Mouse (Mus musculus): ENCODE data around the gene Myadml2. TPM values are rescaled to one million over a fixed set of nuclear protein-coding genes. Genes with fewer than 3 reads are reported as not detected.
A peak's percentile ranks its signal among the peaks of the same experiment; 100 is the strongest.
"Not testable (repeated sequence)": the region's sequence is repeated elsewhere in the genome, so short reads cannot be mapped to it uniquely, and the experiment has no call there.

Gene Myadml2
- polyA plus RNA-seq, 1 experiment from 2014 or later, result 15.4 TPM

GRCm38 (mm10) chr11:120682683-120683082 is 34.7 kb upstream of the Myadml2 start:
- WGBS, result 91% methylated on average over 5 of the region's 5 CpGs
- peaks cover 35% of the 10 kb centered on the region for H3K36me3 ChIP-seq

GRCm38 (mm10) chr11:120679909-120680308 is 32.0 kb upstream of the Myadml2 start:
- no peaks in the 10 kb centered on the region for H3K9me3 ChIP-seq (replicated peaks)
- H3K4me3 ChIP-seq, result no peak overlapping the region
- ATAC-seq (replicated peaks; ENCODE audit: insufficient number of reproducible peaks, insufficient read depth, low FRiP score, low read depth), result no peak
- 72% methylated on average over 3 of the region's 3 CpGs for WGBS
- 0 out of 2 replicates have a peak, but pooled peaks cover 3% of the 10 kb centered on the region for H3K4me1 ChIP-seq (replicated peaks)
- H3K9ac ChIP-seq, result no peak overlapping the region
- no peaks in the 10 kb centered on the region for H3K27me3 ChIP-seq
- H3K27ac ChIP-seq, result no peak overlapping the region
- no peak overlapping the region for H3K4me2 ChIP-seq
- H3K36me3 ChIP-seq, result peaks cover 37% of the 10 kb centered on the region

More at GRCm38 (mm10) chr11:120682683-120683082, 34.7 kb upstream of the Myadml2 start:
- no peak for ATAC-seq (replicated peaks; ENCODE audit: insufficient number of reproducible peaks, insufficient read depth, low FRiP score, low read depth)
- Histone ChIP-seq H3K9ac (no peak overlapping the region), H3K27me3 (no peaks in the 10 kb centered on the region), H3K4me1 (replicated peaks) (no peaks in the 10 kb centered on the region), H3K4me3 (no peak overlapping the region), H3K9me3 (replicated peaks) (no peaks in the 10 kb centered on the region), H3K4me2 (no peak overlapping the region), H3K27ac (no peak overlapping the region)

DNA sequence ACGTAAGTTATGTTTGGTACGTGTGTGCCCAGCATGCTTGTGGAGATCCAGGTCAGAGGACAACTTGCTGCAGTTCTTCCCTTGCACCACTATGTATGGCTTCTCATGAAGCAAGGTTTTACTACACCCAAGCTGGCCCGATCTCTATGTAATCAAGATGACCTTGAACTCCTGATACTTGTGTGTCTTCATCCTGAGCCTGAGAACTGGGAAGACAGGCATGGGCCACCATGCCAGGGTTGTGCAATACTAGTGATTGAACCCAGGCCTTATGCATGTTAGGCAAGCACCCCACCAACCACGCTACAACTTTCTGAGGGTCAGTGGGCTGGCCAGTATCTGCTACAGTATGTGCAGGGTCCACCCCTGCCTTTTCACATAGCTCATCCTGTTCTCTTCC is 29.0 kb upstream of the Myadml2 start:
- no peak overlapping the region; the same call in 1 of the 2 replicates for H3K9ac ChIP-seq

GRCm38 (mm10) chr11:120675875-120676274 is 27.9 kb upstream of the Myadml2 start:
- Histone ChIP-seq H3K36me3 (peaks cover 26% of the 10 kb centered on the region), H3K4me1 (replicated peaks) (peaks cover 12% of the 10 kb centered on the region)
- H3K4me2 ChIP-seq; H3K9ac ChIP-seq; ATAC-seq (replicated peaks; ENCODE audit: insufficient number of reproducible peaks, insufficient read depth, low FRiP score, low read depth); H3K27me3 ChIP-seq; H3K9me3 ChIP-seq (replicated peaks); H3K4me3 ChIP-seq; H3K27ac ChIP-seq: not testable (repeated sequence)
- WGBS, result 82% methylated on average over 4 of the region's 5 CpGs

More for the DNA sequence above, 29.0 kb upstream of the Myadml2 start:
- Histone ChIP-seq H3K36me3 (peaks cover 32% of the 10 kb centered on the region), H3K4me2 (no peak overlapping the region), H3K9me3 (replicated peaks) (no peaks in the 10 kb centered on the region), H3K4me3 (no peak overlapping the region), H3K27me3 (no peaks in the 10 kb centered on the region), H3K4me1 (replicated peaks) (peaks cover 12% of the 10 kb centered on the region), H3K27ac (no peak overlapping the region)
- WGBS, result 84% methylated on average over 4 of the region's 4 CpGs
- ATAC-seq (replicated peaks; ENCODE audit: insufficient number of reproducible peaks, insufficient read depth, low FRiP score, low read depth), result no peak

DNA sequence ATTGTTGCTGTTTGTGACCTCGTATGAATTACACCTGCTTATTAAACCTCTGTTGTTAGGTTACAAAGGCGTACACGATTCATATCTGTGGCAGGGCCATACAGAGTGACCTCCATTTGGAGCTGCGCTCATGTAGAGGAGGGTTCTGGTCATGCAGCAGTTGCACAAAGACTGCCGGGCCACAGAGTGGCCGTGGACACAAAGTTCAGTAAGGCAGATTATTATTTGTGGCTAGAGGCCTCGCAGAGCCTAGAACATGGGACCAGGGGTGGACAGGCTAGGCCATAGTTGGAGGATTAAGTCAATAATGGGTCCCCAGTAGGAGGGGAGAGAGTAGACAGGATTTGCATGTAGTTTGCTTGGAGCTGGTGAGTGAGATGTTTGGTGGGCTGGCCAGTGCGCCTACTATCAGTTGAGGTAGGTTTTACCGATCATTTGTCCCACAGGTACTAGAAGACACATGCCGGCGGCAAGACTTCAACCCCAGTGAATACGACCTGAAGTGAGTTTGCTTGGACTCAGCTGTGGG is 25.7 kb upstream of the Myadml2 start:
- Histone ChIP-seq H3K9ac (peak overlapping the region; percentile 75), H3K4me2 (peak overlapping the region; percentile 81), H3K36me3 (peaks cover 11% of the 10 kb centered on the region; the same call in 1 of the 2 replicates), H3K4me3 (peak overlapping the region; percentile 96), H3K9me3 (replicated peaks) (no peaks in the 10 kb centered on the region), H3K27ac (peak overlapping the region; percentile 92), H3K4me1 (replicated peaks) (peaks cover 12% of the 10 kb centered on the region), H3K27me3 (no peaks in the 10 kb centered on the region)
- WGBS, result 33% methylated on average over 12 of the region's 12 CpGs
- no peak for ATAC-seq (replicated peaks; ENCODE audit: insufficient number of reproducible peaks, insufficient read depth, low FRiP score, low read depth)

GRCm38 (mm10) chr11:120672687-120673593 is 25.0 kb upstream of the Myadml2 start, which contains the start of gene Aspscr1:
TSS of gene Aspscr1 (plus strand) at chr11:120672973.
- H3K27me3 ChIP-seq, result no peaks in the 10 kb centered on the region
- WGBS, result under 1% methylated on average over 67 of the region's 83 CpGs
- H3K36me3 ChIP-seq, result 0 out of 2 replicates have a peak, but pooled peaks cover 4% of the 10 kb centered on the region
- H3K27ac ChIP-seq, result peak within 1 kb of the TSS; percentile 92
- H3K9ac ChIP-seq, result peak within 1 kb of the TSS; percentile 75
- peaks cover 12% of the 10 kb centered on the region for H3K4me1 ChIP-seq (replicated peaks)
- peak; percentile 97 for ATAC-seq (replicated peaks; ENCODE audit: insufficient number of reproducible peaks, insufficient read depth, low FRiP score, low read depth)
- H3K4me3 ChIP-seq, result peak within 1 kb of the TSS; percentile 96
- H3K9me3 ChIP-seq (replicated peaks), result no peaks in the 10 kb centered on the region
- peak within 1 kb of the TSS; percentile 81 for H3K4me2 ChIP-seq

DNA sequence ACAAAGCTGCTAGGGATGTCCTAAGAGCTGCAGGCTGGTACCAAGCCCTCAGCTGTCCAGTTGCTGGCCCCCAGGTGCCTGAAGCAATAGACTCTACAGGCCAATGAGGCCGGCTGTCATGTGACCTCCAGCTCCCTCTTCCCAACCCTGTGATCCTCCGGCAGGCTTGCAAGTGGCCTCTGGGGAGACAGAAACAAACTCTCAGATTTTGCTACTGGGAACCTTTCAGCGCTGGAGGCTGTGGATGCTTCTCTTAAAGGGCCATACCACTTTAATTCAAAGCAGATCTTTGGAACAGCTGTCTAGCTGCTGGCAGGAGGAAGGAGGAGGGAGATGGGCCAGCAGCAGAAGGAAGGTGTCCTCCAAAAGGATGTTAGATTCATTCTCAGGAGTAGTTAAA is 18.7 kb upstream of the Myadml2 start:
- Histone ChIP-seq H3K27ac (no peak overlapping the region), H3K4me3 (no peak overlapping the region), H3K36me3 (no peaks in the 10 kb centered on the region), H3K4me2 (no peak overlapping the region), H3K9me3 (replicated peaks) (no peaks in the 10 kb centered on the region), H3K4me1 (replicated peaks) (peaks cover 10% of the 10 kb centered on the region), H3K9ac (no peak overlapping the region), H3K27me3 (peaks cover 30% of the 10 kb centered on the region)
- WGBS, result 5% methylated on average over 3 of the region's 3 CpGs
- no peak for ATAC-seq (replicated peaks; ENCODE audit: insufficient number of reproducible peaks, insufficient read depth, low FRiP score, low read depth)

GRCm38 (mm10) chr11:120665406-120665805 is 17.4 kb upstream of the Myadml2 start:
- ATAC-seq (replicated peaks; ENCODE audit: insufficient number of reproducible peaks, insufficient read depth, low FRiP score, low read depth), result 0 out of 2 replicates have a peak, but pooled peaks have one; percentile 33
- WGBS, result 73% methylated on average over 3 of the region's 3 CpGs
- peaks cover 42% of the 10 kb centered on the region for H3K27me3 ChIP-seq
- no peak overlapping the region for H3K4me3 ChIP-seq
- no peak overlapping the region for H3K9ac ChIP-seq
- H3K36me3 ChIP-seq, result no peaks in the 10 kb centered on the region
- no peak overlapping the region for H3K4me2 ChIP-seq
- 0 out of 2 replicates have a peak overlapping the region, but pooled peaks have one; percentile 4 for H3K27ac ChIP-seq
- H3K4me1 ChIP-seq (replicated peaks), result peaks cover 19% of the 10 kb centered on the region
- H3K9me3 ChIP-seq (replicated peaks), result no peaks in the 10 kb centered on the region

GRCm38 (mm10) chr11:120663714-120664113 is 15.8 kb upstream of the Myadml2 start:
- no peaks in the 10 kb centered on the region for H3K9me3 ChIP-seq (replicated peaks)
- H3K4me1 ChIP-seq (replicated peaks), result peaks cover 34% of the 10 kb centered on the region
- no peak overlapping the region for H3K4me2 ChIP-seq
- H3K27ac ChIP-seq, result no peak overlapping the region
- H3K9ac ChIP-seq, result no peak overlapping the region
- no peak for ATAC-seq (replicated peaks; ENCODE audit: insufficient number of reproducible peaks, insufficient read depth, low FRiP score, low read depth)
- H3K27me3 ChIP-seq, result peaks cover 59% of the 10 kb centered on the region
- H3K36me3 ChIP-seq, result no peaks in the 10 kb centered on the region
- 91% methylated on average over 5 of the region's 5 CpGs for WGBS
- H3K4me3 ChIP-seq, result no peak overlapping the region

GRCm38 (mm10) chr11:120662759-120663158 is 14.8 kb upstream of the Myadml2 start:
- peaks cover 34% of the 10 kb centered on the region for H3K4me1 ChIP-seq (replicated peaks)

DNA sequence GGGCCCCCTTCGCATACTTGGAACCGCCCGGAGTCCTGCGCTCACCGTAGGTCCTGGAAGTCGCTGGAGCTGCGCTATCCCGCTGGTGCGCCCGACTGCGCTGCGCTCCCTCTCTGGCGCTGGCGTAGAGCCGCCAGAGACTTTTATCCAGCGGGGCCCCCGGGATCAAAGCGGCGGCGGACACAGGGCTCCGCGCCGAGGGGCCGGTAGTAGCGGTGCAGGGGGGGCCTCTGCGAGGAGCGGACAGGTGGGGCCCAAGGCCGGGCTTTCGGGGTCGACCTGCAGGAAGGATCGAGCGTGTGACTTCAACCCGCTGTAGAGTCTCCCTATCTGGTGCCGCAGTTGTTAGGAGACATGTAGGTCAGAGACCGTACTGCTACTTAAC is 13.1 kb upstream of the Myadml2 start, which contains the start of gene Notum:
Gene Notum (minus strand): TSS at position 100 of the 385 bp plus-strand sequence.
- peaks cover 25% of the 10 kb centered on the region for H3K4me1 ChIP-seq (replicated peaks)
- H3K27ac ChIP-seq, result no peak within 1 kb of the TSS
- under 1% methylated on average over 35 of the region's 35 CpGs for WGBS
- no peaks in the 10 kb centered on the region for H3K9me3 ChIP-seq (replicated peaks)
- H3K27me3 ChIP-seq, result peaks cover 85% of the 10 kb centered on the region
- peak within 1 kb of the TSS; percentile 52 for H3K4me3 ChIP-seq
- H3K36me3 ChIP-seq, result no peaks in the 10 kb centered on the region
- peak; percentile 5; the same call in 1 of the 2 replicates for ATAC-seq (replicated peaks; ENCODE audit: insufficient number of reproducible peaks, insufficient read depth, low FRiP score, low read depth)
- peak within 1 kb of the TSS; percentile 45 for H3K9ac ChIP-seq
- peak within 1 kb of the TSS; percentile 89 for H3K4me2 ChIP-seq

More at GRCm38 (mm10) chr11:120662759-120663158, 14.8 kb upstream of the Myadml2 start:
- no peaks in the 10 kb centered on the region for H3K9me3 ChIP-seq (replicated peaks)
- no peak for ATAC-seq (replicated peaks; ENCODE audit: insufficient number of reproducible peaks, insufficient read depth, low FRiP score, low read depth)
- H3K36me3 ChIP-seq, result no peaks in the 10 kb centered on the region
- H3K4me3 ChIP-seq, result no peak overlapping the region
- no peak overlapping the region for H3K4me2 ChIP-seq
- no peak overlapping the region for H3K9ac ChIP-seq
- H3K27me3 ChIP-seq, result peaks cover 68% of the 10 kb centered on the region
- H3K27ac ChIP-seq, result no peak overlapping the region
- WGBS, result 55% methylated on average over 6 of the region's 6 CpGs
